Mouse (Mus musculus): ENCODE measurements at regions not wholly inside any gene's neighbourhood (a gene's known extent, or its start where the extent isn't known, plus 50 kb on each side); places are given as distances from the start of the nearest gene placed in this dataset.

DNA sequence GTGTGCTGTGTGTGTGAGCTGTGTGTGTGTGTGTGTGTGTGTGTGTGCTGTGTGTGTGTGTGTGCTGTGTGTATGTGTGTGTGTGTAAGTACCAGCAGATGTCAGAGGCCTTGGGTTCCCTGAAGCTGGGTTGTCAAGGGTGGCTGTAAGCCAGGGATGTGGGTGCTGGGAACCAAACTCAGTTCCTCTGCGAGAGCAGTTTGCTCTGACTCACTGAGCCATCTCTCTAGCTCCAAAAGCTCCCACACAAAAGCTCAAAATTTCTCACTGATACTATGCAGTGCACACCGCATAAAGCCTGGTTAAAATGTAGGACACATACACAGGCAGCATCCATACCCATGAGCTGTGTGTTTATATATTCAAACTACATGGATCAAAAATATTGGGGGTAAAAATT is 172.9 kb upstream of the Clec14a start:
- DNase-seq = no peak

DNA sequence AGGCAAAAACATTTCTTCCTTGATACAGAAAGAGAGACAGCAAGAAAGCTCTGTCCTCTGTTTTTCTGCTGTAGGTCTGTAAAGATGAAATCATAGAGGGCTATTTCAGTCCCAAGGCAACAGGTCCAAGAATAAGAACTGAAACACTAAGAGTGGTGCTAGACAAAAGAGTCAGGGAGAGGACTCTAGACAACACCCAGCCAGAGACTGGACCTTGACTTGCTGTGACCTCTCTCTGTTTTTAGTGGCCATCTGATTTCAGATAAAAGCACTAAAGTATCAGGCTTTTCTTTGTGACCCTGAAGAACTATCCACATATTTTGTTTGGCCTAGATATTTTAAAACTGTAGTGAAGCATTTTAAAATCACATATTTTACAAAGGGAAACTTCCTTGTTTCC is 171.6 kb upstream of the Clec14a start:
- DNase-seq = no peak

DNA sequence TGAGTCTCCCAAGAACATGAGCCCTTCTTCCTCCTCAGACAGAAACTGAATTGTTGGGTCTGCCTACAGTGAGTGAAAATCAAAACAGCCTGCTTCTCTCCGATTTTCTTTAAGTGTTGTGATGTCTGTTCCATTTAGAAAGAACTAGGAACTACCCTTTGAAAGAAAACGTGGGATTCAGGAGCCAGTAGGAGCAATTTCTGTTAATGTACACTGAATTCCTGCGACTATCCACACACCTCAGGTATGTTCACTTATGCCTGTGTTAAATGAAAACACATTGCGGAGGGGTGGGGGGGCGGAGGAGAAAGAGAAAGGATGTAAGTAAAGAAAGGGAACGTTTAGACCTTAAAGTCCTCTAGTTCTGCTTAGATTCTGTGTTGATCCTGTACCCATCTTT is 167.9 kb upstream of the Clec14a start:
- no peak for DNase-seq

DNA sequence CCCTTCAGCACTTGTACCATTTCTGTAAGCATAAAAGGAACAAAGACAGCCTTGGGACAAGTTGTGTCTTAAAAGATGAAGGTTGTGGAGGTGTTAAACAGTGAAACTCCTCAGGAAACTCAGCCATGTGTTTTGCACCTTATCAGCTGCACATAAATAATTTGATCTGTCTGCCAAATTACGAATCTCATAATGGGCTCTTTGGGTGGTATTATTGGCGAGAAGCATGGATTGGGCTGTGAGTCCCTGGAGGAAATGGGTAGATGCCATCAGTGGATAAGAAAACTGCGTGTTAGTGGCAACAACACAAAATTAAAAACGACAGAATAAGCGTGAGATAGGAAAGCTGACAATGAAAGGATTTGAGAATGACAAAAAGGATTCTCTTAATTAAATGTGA is 165.4 kb upstream of the Clec14a start:
- DNase-seq = no peak

DNA sequence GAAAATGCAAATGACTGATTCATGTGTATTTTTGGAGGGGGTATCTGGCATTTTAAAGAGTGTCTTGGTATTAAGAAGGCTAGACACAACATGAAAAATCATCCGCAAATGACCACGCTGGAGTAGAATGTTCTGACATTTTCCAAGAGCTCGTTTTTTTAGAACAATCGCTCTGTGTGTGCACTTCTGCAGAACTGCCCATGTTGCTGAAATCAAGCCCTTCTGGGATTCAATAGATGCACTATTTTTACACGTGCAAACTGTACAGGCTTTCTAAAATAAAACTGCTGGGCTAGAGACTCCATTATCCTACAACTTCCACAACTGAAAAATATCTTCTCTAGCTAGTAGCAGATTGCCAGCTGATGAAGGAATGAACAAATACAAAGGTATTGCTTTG is 160.8 kb upstream of the Clec14a start:
- no peak for DNase-seq

DNA sequence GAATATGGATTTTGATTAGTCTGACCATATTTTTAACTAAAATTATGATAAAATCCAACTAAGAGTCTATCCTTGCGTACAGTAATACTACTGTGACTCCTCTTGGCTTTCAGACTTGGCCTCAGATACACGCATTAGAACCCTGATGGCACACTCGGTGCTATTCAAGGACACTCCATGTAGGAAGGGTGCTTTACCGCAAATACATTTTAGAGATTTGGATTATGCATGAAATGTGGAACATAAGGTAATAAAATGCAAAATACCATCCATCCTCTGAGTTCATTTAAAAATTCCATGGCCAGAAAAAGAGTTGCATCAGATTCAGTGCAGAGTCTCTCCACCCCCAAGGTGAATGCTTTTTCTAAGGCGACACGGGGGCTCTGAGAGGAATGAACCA is 157.7 kb upstream of the Clec14a start:
- no peak for DNase-seq

DNA sequence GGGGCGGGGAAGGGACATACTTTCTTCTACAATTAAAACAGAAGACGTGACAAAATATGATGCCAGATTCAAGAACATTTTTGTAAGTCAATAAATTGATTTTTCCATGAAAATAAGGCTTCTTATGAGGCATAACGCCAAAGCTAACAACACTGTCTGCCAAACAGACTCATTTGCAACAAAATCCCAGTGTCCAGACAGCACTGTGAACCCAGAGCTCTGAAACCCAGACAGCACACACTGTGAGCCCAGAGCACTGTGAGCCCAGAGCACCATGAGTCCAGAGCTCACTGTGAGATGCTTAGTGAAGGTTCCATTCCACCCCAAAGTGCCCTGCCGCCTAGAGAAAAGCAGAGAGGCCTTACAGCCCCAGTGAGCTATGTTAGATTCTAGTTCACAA is 156.9 kb upstream of the Clec14a start:
- peak; percentile 57 for DNase-seq

DNA sequence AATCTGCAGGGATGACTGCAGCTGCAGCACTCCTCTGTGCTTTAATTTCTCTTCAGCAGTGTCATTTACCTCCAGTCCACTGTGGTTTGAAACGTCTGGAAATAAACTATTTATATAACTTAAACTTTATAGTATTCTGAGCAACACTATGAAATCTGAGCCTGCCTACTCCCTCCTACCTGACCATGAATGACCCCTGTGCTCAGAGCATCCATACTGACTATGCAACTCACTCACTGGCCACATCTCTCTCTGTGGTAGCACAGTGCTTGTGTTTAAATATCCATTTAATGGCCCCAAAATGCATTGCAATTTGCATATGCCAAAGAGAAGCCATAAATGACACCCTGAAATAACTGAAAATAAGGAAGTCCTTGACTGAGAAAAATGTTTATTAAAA is 154.5 kb upstream of the Clec14a start:
- DNase-seq = no peak

DNA sequence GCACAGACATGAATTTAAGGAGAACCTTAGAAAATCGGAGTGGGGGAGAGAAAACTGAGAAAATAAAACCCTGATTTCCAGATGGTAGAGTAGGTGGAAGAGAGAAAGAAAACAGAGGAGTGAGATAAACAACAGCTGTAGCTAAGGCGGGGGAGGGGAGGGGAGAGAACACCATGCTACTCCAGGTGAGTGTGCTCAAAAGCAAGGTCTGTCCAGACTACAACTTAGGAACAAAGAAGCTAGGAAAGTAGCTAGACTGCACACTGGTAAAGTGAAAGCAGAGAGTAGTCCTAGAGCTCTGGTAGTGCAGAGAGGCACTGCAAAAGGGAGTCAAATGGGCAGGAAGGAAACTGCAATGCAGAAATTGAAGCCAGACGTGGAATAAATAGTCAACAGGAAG is 132.8 kb upstream of the Clec14a start:
- DNase-seq = no peak

DNA sequence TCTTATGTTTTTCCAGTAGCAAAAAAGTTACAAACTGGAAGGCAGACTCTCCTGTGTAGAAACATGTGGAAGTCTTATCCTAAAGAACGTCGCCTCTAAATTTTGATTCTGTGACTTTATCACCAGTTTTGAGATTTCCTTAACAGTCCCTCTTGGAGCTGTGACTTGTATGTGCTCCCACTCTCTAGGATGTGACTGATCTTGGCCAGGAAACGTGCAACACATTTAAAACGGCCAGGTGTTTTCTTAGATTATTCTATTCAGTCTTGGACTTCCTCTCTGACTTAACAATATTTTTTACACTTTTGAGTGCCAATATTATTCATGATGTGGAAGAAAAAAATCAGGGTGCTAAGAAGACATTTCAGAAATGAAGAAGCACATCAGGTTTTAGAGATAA is 91.2 kb upstream of the Clec14a start:
- DNase-seq = no peak

DNA sequence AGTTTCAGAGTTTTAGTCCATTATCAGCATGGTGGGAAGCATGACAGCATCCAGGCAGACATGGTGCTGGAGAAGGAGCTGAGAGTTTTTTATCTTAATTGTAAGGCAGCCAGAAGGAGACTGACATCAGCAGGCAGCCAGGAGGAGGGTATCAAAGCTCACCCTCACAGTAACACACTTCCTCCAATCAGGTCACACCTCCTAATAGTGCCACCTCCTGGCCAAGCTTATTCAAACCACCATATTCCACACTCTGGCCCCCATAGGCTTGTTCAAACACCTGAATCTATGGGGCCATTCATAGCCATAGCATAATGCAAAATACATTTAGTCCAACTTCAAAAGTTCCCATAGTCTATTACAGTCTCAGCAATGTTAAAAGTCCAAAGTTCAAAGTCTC is 65.1 kb upstream of the Clec14a start:
- DNase-seq = no peak

DNA sequence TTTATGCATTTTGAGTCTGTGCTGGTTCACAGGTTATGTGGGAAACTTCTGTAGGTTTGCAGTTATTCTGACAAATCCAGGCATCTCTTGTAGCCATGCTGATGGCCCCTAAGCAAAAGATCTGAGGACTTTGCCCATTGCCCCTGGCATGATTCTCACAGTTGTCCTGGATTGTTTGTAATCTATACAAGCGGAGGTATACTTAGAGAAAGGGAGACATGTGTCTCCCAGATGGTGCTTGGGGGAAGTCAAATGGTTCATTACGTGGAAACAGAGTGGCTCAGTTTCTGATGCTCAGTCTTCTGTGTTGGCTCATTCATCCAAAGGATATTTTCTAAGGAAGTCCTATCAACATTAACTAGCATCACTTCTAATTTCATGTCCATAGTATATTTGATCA is 60.8 kb upstream of the Clec14a start:
- DNase-seq = no peak

DNA sequence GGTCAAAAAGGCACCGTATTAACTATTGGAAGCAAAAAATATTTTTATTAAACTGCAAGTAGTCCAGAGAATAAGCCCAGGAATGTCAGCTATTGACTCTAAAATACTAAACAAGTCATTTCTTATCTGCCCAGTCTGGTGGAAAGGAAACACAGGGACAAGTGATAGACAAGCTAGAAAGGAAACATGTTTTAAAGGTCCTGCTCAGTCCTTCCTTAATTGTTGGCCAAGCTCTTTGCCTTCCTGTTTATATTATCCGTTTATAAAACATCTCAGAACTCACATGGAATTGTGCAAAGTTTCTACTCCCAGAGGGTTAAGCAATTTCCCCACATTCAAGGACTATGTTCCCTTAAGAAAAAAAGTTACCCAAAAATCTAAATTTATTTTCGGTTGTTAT is 54.9 kb upstream of the Clec14a start:
- DNase-seq = peak; percentile 12
